Mouse (Mus musculus): ENCODE measurements at regions not wholly inside any gene's neighbourhood (a gene's known extent, or its start where the extent isn't known, plus 50 kb on each side); places are given as distances from the start of the nearest gene placed in this dataset.
A peak's percentile ranks its signal among the peaks of the same experiment; 100 is the strongest.

GRCm38 (mm10) chr11:19546226-19546625 is 377.9 kb upstream of the Spred2 start:
- no peaks in the 10 kb centered on the region for H3K9me3 ChIP-seq (ENCODE audit: control insufficient read depth, low read length)
- no peaks in the 10 kb centered on the region; the same call in 1 of the 2 replicates for H3K27me3 ChIP-seq (replicated peaks; ENCODE audit: control insufficient read depth, insufficient read depth, low read length)
- no peak overlapping the region for H3K9ac ChIP-seq (replicated peaks; ENCODE audit: low read depth, low read length)
- no peak overlapping the region for H3K27ac ChIP-seq (ENCODE audit: low read length)
- no peak overlapping the region for H3K4me3 ChIP-seq (replicated peaks; ENCODE audit: low read length)
- no peaks in the 10 kb centered on the region for H3K36me3 ChIP-seq (ENCODE audit: control insufficient read depth, insufficient read depth)
- H3K4me2 ChIP-seq (ENCODE audit: low read length): no peak overlapping the region
- no peaks in the 10 kb centered on the region for H3K4me1 ChIP-seq (replicated peaks; ENCODE audit: control insufficient read depth, insufficient read depth, low read length)
- 77% methylated on average over 4 of the region's 4 CpGs for WGBS
- ATAC-seq: no peak

DNA sequence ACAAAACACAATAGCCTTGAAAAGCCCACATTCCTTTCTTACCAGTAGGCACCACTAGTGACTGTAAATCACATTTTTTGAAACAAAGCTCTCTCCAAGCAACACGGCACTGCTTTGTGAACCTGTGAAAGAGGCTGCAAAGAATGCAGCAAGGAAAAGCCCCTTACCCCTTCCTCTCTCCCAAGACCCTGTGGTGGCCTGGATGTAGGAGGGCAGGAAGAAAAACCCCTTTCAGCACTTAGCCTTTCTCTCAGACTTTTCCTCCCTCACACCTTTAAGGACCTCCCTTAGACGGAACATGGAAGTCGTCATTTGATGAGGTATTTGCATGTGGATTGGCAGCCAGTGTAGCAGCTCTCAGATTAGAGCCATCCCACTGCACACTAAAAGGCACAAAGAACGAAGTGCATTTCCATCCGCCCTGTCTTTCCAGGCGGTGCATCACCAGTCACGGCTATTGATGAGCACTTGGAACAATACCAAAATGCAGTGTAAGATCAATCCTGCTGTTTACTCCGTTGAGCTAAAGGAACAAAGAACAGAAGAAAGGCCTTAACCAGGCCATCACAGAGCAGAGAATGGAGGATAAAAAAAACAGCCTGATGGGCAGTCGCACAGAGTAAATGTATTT is 369.7 kb upstream of the Spred2 start:
- peak; percentile 90 for ATAC-seq

GRCm38 (mm10) chr11:19554947-19555770 is 369.0 kb upstream of the Spred2 start:
- peak; percentile 62 for ATAC-seq
- H3K4me2 ChIP-seq (ENCODE audit: low read length): no peak overlapping the region
- 29% methylated on average over 9 of the region's 9 CpGs for WGBS
- no peak overlapping the region for H3K4me3 ChIP-seq (replicated peaks; ENCODE audit: low read length)
- H3K27me3 ChIP-seq (replicated peaks; ENCODE audit: control insufficient read depth, insufficient read depth, low read length): no peaks in the 10 kb centered on the region
- no peak overlapping the region for H3K27ac ChIP-seq (ENCODE audit: low read length)
- 0 out of 2 replicates have a peak overlapping the region, but pooled peaks have one; percentile 6 for H3K9ac ChIP-seq (replicated peaks; ENCODE audit: low read depth, low read length)
- H3K9me3 ChIP-seq (ENCODE audit: control insufficient read depth, low read length): no peaks in the 10 kb centered on the region
- no peaks in the 10 kb centered on the region for H3K36me3 ChIP-seq (ENCODE audit: control insufficient read depth, insufficient read depth)
- H3K4me1 ChIP-seq (replicated peaks; ENCODE audit: control insufficient read depth, insufficient read depth, low read length): peaks cover 16% of the 10 kb centered on the region

More for the DNA sequence above, 369.7 kb upstream of the Spred2 start:
- Histone ChIP-seq H3K9ac (replicated peaks; ENCODE audit: low read depth, low read length) (peak overlapping the region; percentile 31; the same call in 1 of the 2 replicates), H3K27me3 (replicated peaks; ENCODE audit: control insufficient read depth, insufficient read depth, low read length) (no peaks in the 10 kb centered on the region), H3K4me1 (replicated peaks; ENCODE audit: control insufficient read depth, insufficient read depth, low read length) (peaks cover 16% of the 10 kb centered on the region), H3K4me3 (replicated peaks; ENCODE audit: low read length) (no peak overlapping the region), H3K36me3 (ENCODE audit: control insufficient read depth, insufficient read depth) (no peaks in the 10 kb centered on the region), H3K9me3 (ENCODE audit: control insufficient read depth, low read length) (no peaks in the 10 kb centered on the region), H3K27ac (ENCODE audit: low read length) (no peak overlapping the region), H3K4me2 (ENCODE audit: low read length) (0 out of 2 replicates have a peak overlapping the region, but pooled peaks have one; percentile 13)
- 3% methylated on average over 9 of the region's 9 CpGs for WGBS

DNA sequence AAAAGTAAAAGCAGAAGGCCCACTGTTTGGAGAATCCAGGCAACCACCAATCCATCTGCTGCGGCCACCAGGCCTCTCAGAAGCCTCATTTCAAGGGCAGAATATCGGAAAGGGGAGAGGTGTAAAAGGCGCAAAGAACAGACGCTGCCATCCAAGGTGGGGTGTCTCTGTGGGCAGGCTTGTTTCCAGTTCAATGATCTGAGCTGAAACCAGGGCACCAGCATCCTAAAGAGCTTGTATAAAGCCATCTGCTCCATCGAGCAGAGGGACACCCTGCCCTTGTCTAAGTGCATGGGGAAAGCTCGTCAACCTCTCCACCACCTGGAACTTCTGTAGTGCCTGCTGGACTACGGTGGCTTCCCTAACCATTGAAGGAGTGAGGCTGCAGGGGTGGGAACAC is 363.7 kb upstream of the Spred2 start:
- Histone ChIP-seq H3K4me3 (replicated peaks; ENCODE audit: low read length) (no peak overlapping the region), H3K36me3 (ENCODE audit: control insufficient read depth, insufficient read depth) (no peaks in the 10 kb centered on the region), H3K4me2 (ENCODE audit: low read length) (no peak overlapping the region), H3K9ac (replicated peaks; ENCODE audit: low read depth, low read length) (no peak overlapping the region), H3K27me3 (replicated peaks; ENCODE audit: control insufficient read depth, insufficient read depth, low read length) (no peaks in the 10 kb centered on the region), H3K27ac (ENCODE audit: low read length) (no peak overlapping the region), H3K9me3 (ENCODE audit: control insufficient read depth, low read length) (no peaks in the 10 kb centered on the region), H3K4me1 (replicated peaks; ENCODE audit: control insufficient read depth, insufficient read depth, low read length) (peaks cover 3% of the 10 kb centered on the region)
- no peak for ATAC-seq
- 90% methylated on average over 7 of the region's 7 CpGs for WGBS

DNA sequence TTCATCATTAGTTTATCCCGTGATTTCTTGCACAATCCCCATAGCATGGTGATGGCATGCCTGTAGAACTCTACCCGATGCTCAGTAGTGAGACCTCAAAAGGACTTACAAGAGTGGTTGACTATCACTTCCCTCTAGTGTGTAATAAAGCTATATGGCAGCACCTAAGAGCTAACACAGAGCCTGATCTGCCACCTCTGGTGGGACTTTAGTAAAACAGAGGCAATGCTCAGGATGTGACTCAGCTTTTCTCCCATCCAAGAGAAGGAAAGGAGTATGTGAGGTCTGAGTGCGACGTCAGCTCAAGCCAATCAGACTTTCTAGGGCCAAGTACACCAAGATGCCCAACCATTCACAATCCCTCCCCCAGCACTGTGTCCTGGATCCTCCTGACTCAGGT is 361.5 kb upstream of the Spred2 start:
- Histone ChIP-seq H3K27ac (ENCODE audit: low read length) (no peak overlapping the region), H3K9me3 (ENCODE audit: control insufficient read depth, low read length) (no peaks in the 10 kb centered on the region), H3K4me1 (replicated peaks; ENCODE audit: control insufficient read depth, insufficient read depth, low read length) (no peaks in the 10 kb centered on the region), H3K36me3 (ENCODE audit: control insufficient read depth, insufficient read depth) (no peaks in the 10 kb centered on the region), H3K9ac (replicated peaks; ENCODE audit: low read depth, low read length) (no peak overlapping the region), H3K4me2 (ENCODE audit: low read length) (no peak overlapping the region), H3K27me3 (replicated peaks; ENCODE audit: control insufficient read depth, insufficient read depth, low read length) (no peaks in the 10 kb centered on the region), H3K4me3 (replicated peaks; ENCODE audit: low read length) (no peak overlapping the region)
- 93% methylated on average over 4 of the region's 4 CpGs for WGBS
- ATAC-seq: no peak

DNA sequence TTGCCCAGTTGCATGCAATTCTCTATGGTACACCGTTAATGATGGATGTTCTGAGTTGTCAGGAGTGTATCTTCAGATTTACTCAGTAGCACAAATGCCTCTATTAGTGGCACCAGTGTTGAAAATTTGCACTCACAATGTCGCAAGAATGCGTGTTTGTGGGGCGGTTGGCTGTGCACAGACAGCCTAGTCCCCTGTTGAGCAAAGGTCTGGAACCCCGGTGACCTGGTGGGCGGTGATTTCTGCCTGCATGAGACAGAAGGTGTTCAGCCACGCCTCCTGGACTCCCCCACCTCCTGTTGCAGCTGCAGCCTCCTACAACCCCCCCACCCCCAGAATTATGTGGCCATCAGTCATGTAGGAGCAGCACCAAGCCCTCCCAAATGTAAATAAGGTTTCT is 338.9 kb upstream of the Spred2 start:
- H3K27me3 ChIP-seq (replicated peaks; ENCODE audit: control insufficient read depth, insufficient read depth, low read length): no peaks in the 10 kb centered on the region
- H3K4me2 ChIP-seq (ENCODE audit: low read length): no peak overlapping the region
- H3K27ac ChIP-seq (ENCODE audit: low read length): no peak overlapping the region
- ATAC-seq: no peak
- H3K4me1 ChIP-seq (replicated peaks; ENCODE audit: control insufficient read depth, insufficient read depth, low read length): no peaks in the 10 kb centered on the region
- no peak overlapping the region for H3K9ac ChIP-seq (replicated peaks; ENCODE audit: low read depth, low read length)
- H3K36me3 ChIP-seq (ENCODE audit: control insufficient read depth, insufficient read depth): no peaks in the 10 kb centered on the region
- no peaks in the 10 kb centered on the region for H3K9me3 ChIP-seq (ENCODE audit: control insufficient read depth, low read length)
- 85% methylated on average over 7 of the region's 7 CpGs for WGBS
- no peak overlapping the region for H3K4me3 ChIP-seq (replicated peaks; ENCODE audit: low read length)

GRCm38 (mm10) chr11:19592506-19593355 is 331.4 kb upstream of the Spred2 start:
- H3K27me3 ChIP-seq (replicated peaks; ENCODE audit: control insufficient read depth, insufficient read depth, low read length): no peaks in the 10 kb centered on the region
- no peak overlapping the region for H3K9ac ChIP-seq (replicated peaks; ENCODE audit: low read depth, low read length)
- no peak overlapping the region for H3K27ac ChIP-seq (ENCODE audit: low read length)
- no peak overlapping the region for H3K4me3 ChIP-seq (replicated peaks; ENCODE audit: low read length)
- no peaks in the 10 kb centered on the region for H3K4me1 ChIP-seq (replicated peaks; ENCODE audit: control insufficient read depth, insufficient read depth, low read length)
- H3K4me2 ChIP-seq (ENCODE audit: low read length): no peak overlapping the region
- WGBS: 83% methylated on average over 6 of the region's 6 CpGs
- no peaks in the 10 kb centered on the region for H3K36me3 ChIP-seq (ENCODE audit: control insufficient read depth, insufficient read depth)
- no peaks in the 10 kb centered on the region for H3K9me3 ChIP-seq (ENCODE audit: control insufficient read depth, low read length)
- ATAC-seq: no peak

GRCm38 (mm10) chr11:19595107-19595506 is 329.1 kb upstream of the Spred2 start:
- Histone ChIP-seq H3K4me3 (replicated peaks; ENCODE audit: low read length) (no peak overlapping the region), H3K36me3 (ENCODE audit: control insufficient read depth, insufficient read depth) (no peaks in the 10 kb centered on the region), H3K9me3 (ENCODE audit: control insufficient read depth, low read length) (no peaks in the 10 kb centered on the region; the same call in 1 of the 2 replicates), H3K27me3 (replicated peaks; ENCODE audit: control insufficient read depth, insufficient read depth, low read length) (no peaks in the 10 kb centered on the region), H3K27ac (ENCODE audit: low read length) (no peak overlapping the region), H3K4me2 (ENCODE audit: low read length) (no peak overlapping the region), H3K4me1 (replicated peaks; ENCODE audit: control insufficient read depth, insufficient read depth, low read length) (no peaks in the 10 kb centered on the region), H3K9ac (replicated peaks; ENCODE audit: low read depth, low read length) (no peak overlapping the region)
- peak; percentile 57; the same call in 1 of the 2 replicates for ATAC-seq
- WGBS: 92% methylated on average over 4 of the region's 4 CpGs

- Histone ChIP-seq H3K4me2 (ENCODE audit: low read length) (no peak overlapping the region), H3K4me3 (replicated peaks; ENCODE audit: low read length) (no peak overlapping the region), H3K4me1 (replicated peaks; ENCODE audit: control insufficient read depth, insufficient read depth, low read length) (no peaks in the 10 kb centered on the region), H3K36me3 (ENCODE audit: control insufficient read depth, insufficient read depth) (no peaks in the 10 kb centered on the region), H3K27me3 (replicated peaks; ENCODE audit: control insufficient read depth, insufficient read depth, low read length) (no peaks in the 10 kb centered on the region), H3K9ac (replicated peaks; ENCODE audit: low read depth, low read length) (no peak overlapping the region), H3K27ac (ENCODE audit: low read length) (no peak overlapping the region), H3K9me3 (ENCODE audit: control insufficient read depth, low read length) (no peaks in the 10 kb centered on the region; the same call in 1 of the 2 replicates)
- no peak for ATAC-seq
Measured at GRCm38 (mm10) chr11:19596336-19596735, 327.8 kb upstream of the Spred2 start.
